ENCODE assay signal across 17 mouse cellular contexts in genomic region chr16:14052221-14052620, GRCm38 (mm10).
DNase-seq lines count a peak whose midpoint lies in the region; ATAC-seq and TF ChIP-seq lines count a peak whose summit lies in the region.
"Had no signal": no experiment of that assay in that cellular context is flagged by ENCODE, and none has a peak within 500 bp of the region (broad histone marks: within the 10 kb centered on the region; RNA-seq: fewer than 3 reads in every experiment).

No protein-coding gene starts in this region.

- H3K9ac ChIP-seq in forebrain, embryonic 15.5 days (replicated peaks) = no peak overlapping the region
- no peak overlapping the region for H3K9ac ChIP-seq in forebrain, embryonic 16.5 days (replicated peaks; ENCODE audit: low read depth, low read length)
- H3K9ac ChIP-seq: hindbrain, embryonic 13.5 days; lung, embryonic 14.5 days had no signal

- H3K27ac ChIP-seq in forebrain, embryonic 15.5 days (replicated peaks) = peak overlapping the region; percentile 16
- no peak overlapping the region for H3K27ac ChIP-seq in forebrain, embryonic 10.5 days
- peak overlapping the region; percentile 95 for H3K27ac ChIP-seq in cerebellum, adult 2 months (ENCODE audit: insufficient read depth, low read length)
- H3K27ac ChIP-seq in forebrain, embryonic 16.5 days (ENCODE audit: low read length) = 0 out of 2 replicates have a peak overlapping the region, but pooled peaks have one; percentile 17
- H3K27ac ChIP-seq: hindbrain, embryonic 13.5 days; macrophage had no signal

- no peaks in the 10 kb centered on the region for H3K36me3 ChIP-seq in forebrain, embryonic 15.5 days
- H3K36me3 ChIP-seq in forebrain, embryonic 10.5 days (replicated peaks) = no peaks in the 10 kb centered on the region
- no peaks in the 10 kb centered on the region for H3K36me3 ChIP-seq in forebrain, embryonic 16.5 days (ENCODE audit: control insufficient read depth, insufficient read depth)

- 78% methylated on average over 2 of the region's 2 CpGs for WGBS in forebrain, embryonic 15.5 days
- WGBS in forebrain, embryonic 10.5 days = 90% methylated on average over 2 of the region's 2 CpGs
- WGBS in cerebellum, adult 2 months = 3% methylated on average over 2 of the region's 2 CpGs
- WGBS in forebrain, embryonic 16.5 days = 54% methylated on average over 2 of the region's 2 CpGs

- DNase-seq in forebrain, embryonic 10.5 days (ENCODE audit: extremely low spot score, low spot score) = no peak
- peak; percentile 27 for DNase-seq in left cerebral cortex, postnatal 4 days
- DNase-seq in left cerebral cortex, postnatal 36 days (ENCODE audit: low spot score in 2 of 2) = no peak
- DNase-seq in cerebellum, adult 2 months = peak; percentile 44 to 75
- DNase-seq in adrenal gland, adult (ENCODE audit: inconsistent age in 2 of 2, low spot score in 1 of 2) = no peak
- DNase-seq in liver = no peak
- DNase-seq: embryo, embryonic 11 days; kidney, adult 18-20 months; kidney, postnatal 4 days; lung, embryonic 14.5 days; midbrain, embryonic 14.5 days had no signal

- intact Hi-C loops in left cerebral cortex, postnatal 4 days (cut with DNase I) = no loop called here
- intact Hi-C loops in left cerebral cortex, postnatal 36 days (cut with DNase I) = no loop called here

- ATAC-seq in forebrain, embryonic 15.5 days (replicated peaks) = peak; percentile 60
- peak; percentile 71 for ATAC-seq in forebrain, embryonic 16.5 days
- ATAC-seq: Patski had no signal

- H3K4me2 ChIP-seq in forebrain, embryonic 15.5 days (replicated peaks) = no peak overlapping the region
- no peak overlapping the region for H3K4me2 ChIP-seq in forebrain, embryonic 16.5 days (ENCODE audit: low read length)
- H3K4me2 ChIP-seq: hindbrain, embryonic 13.5 days; liver, embryonic 11.5 days; lung, embryonic 14.5 days had no signal

- no peak for TF ChIP-seq POLR2A in cerebellum, adult 2 months (IDR thresholded peaks at IDR 0.05; ENCODE audit: borderline replicate concordance, insufficient read depth, low read length)

- TF ChIP-seq CTCF in cerebellum, adult 2 months (IDR thresholded peaks at IDR 0.05; ENCODE audit: borderline replicate concordance, insufficient read depth, low read depth, low read length) = no peak

- H3K4me1 ChIP-seq in forebrain, embryonic 15.5 days = peaks cover 5% of the 10 kb centered on the region
- peaks cover 14% of the 10 kb centered on the region for H3K4me1 ChIP-seq in forebrain, embryonic 10.5 days
- peaks cover 15% of the 10 kb centered on the region; the same call in 1 of the 2 replicates for H3K4me1 ChIP-seq in cerebellum, adult 2 months (ENCODE audit: control insufficient read depth, insufficient read depth, low read length)
- H3K4me1 ChIP-seq in forebrain, embryonic 16.5 days (replicated peaks; ENCODE audit: control insufficient read depth, insufficient read depth, low read length) = peaks cover 3% of the 10 kb centered on the region; the same call in 1 of the 2 replicates

- H3K4me3 ChIP-seq in forebrain, embryonic 15.5 days = no peak overlapping the region
- no peak overlapping the region for H3K4me3 ChIP-seq in forebrain, embryonic 10.5 days
- H3K4me3 ChIP-seq in cerebellum, adult 2 months (replicated peaks; ENCODE audit: insufficient read depth, low read depth, low read length) = no peak overlapping the region
- H3K4me3 ChIP-seq in forebrain, embryonic 16.5 days (replicated peaks; ENCODE audit: low read length) = no peak overlapping the region
- H3K4me3 ChIP-seq: hindbrain, embryonic 13.5 days had no signal

- no peaks in the 10 kb centered on the region for H3K9me3 ChIP-seq in forebrain, embryonic 15.5 days
- H3K9me3 ChIP-seq in forebrain, embryonic 10.5 days = no peaks in the 10 kb centered on the region
- no peaks in the 10 kb centered on the region for H3K9me3 ChIP-seq in forebrain, embryonic 16.5 days (ENCODE audit: control insufficient read depth, low read length)
- H3K9me3 ChIP-seq: hindbrain, embryonic 13.5 days had no signal

- no peaks in the 10 kb centered on the region for H3K27me3 ChIP-seq in forebrain, embryonic 15.5 days
- peaks cover 6% of the 10 kb centered on the region; the same call in 1 of the 2 replicates for H3K27me3 ChIP-seq in forebrain, embryonic 10.5 days (ENCODE audit: poor library complexity, severe bottlenecking)
- no peaks in the 10 kb centered on the region for H3K27me3 ChIP-seq in cerebellum, adult 2 months (ENCODE audit: control insufficient read depth, insufficient read depth, low read length)
- no peaks in the 10 kb centered on the region for H3K27me3 ChIP-seq in forebrain, embryonic 16.5 days (replicated peaks; ENCODE audit: control insufficient read depth, insufficient read depth, low read length)
- H3K27me3 ChIP-seq: hindbrain, embryonic 13.5 days had no signal

Comparison
In these comparisons a context has a peak if more than half of its experiments do, and no peak if none do; other contexts are left out.
1. DNase-seq: peak in left cerebral cortex, postnatal 4 days (single experiment) and cerebellum, adult 2 months (2 of 2); none in forebrain, embryonic 10.5 days (single experiment), left cerebral cortex, postnatal 36 days (0 of 2), adrenal gland, adult (0 of 2) and liver (single experiment).